Mouse (Mus musculus): Measurements from ENCODE around the gene Olfr15.

Gene Olfr15

DNA sequence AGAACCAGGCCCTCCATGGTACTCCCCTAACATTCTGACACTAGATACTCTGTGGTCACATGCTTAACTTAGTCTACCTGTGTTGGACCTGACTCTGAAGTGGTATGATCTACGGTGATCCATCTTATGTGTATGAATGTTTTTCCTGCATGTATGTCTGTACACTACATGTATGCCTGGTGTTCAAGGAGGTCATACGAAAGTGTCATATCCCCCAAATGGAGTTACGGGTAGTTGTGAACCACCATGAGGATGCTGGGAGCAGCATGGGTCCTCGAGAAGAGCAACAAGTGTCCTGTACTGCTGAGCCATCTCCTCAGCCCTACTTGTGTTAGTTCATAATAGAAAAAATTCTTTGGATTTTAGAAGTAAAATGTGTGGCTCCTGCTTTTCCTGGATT lies 45.7 kb downstream of the Olfr15 start:
- DNase-seq (ENCODE audit: low spot score): no peak

GRCm38 (mm10) chr16:3884201-3885064 lies 53.8 kb downstream of the Olfr15 start, which contains the start of the genes Zfp597 and Gm20695:
Zfp597 (minus strand) TSS chr16:3884561.
Gm20695 (plus strand) TSS chr16:3884648.
- DNase-seq (ENCODE audit: low spot score): peak; percentile 82

DNA sequence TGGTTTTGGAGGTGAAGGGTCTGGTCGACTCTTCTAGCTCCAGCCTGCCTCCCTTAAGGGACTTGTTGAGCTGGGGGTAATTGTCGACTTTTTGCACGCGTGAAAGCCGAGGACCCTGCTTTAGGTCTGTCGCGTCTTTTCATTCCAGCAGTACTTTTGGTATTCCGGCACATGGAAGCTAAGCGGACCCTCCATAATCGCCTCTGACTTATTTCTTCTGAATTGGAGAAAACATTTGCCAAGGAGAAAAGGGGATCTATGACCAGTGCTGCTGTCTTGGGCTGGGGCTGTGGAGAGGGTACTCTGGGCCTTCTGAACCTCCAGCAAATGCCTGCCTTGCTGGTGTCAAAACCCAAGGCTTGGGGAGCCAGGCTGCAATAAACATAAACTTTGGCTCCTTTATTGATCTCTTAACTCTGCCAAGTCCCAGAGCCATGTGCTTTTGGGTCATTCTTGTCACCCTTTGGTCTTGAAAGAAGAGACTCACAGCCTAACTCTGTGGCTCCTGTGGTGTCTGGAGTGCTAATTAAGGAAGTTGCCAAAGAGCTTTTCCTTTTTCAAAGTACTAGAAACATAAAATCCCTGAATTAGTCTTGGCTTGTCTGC lies 54.5 kb downstream of the Olfr15 start:
- DNase-seq (ENCODE audit: low spot score): no peak

DNA sequence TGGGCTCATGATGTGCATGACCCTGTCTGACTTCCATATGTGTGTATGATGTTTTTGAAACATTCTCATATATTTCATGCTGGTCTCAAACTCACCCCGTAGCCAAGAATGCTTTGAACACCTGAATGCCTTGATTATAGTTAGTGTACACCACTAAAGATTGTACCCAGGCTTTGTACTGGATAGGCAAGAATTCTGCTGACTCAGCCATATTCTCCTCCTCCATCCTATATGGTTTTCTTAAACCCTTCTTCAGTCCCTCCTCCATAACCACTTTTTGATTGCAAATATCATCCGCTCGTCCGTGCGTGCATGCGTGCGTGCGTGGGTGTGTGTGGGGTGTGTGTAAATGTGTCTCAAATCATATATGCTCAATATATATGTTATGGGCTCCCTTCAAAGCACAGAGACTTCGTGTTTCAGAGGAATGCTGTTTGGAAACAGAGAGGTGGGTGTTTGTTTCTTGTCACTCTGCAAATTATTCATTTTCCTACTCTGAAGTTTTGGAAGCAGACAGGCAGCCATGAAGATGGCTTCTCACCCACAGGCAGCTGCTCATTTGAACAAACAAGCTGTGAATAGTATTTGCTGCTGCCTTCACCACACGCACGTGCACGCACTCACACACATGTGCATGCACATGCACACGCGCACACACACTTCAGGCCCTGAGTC lies 61.1 kb downstream of the Olfr15 start:
- no peak for DNase-seq (ENCODE audit: low spot score)

DNA sequence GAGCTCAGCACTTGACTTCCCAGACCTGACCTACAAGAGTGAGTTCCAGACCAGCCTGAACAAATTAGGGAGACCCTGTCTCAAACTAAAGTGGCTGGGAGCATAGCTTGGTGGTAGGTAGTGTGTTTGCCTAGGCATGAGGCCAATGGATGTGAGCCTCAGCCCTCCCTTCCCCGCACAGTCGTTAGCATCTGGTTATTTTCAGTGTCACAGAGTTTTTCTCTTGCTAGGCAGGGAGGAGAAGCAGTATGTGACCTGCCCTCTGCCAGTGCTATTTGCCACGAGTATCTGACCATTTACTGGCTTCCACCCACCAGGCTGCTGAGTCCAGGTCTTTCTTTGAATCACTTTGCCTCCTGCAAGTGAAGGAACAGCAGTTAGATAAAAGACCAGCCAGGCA lies 63.1 kb downstream of the Olfr15 start:
- DNase-seq (ENCODE audit: low spot score): no peak

All from urinary bladder, postnatal 10 days (tissue).